Mouse (Mus musculus) kidney, embryonic 16.5 days (tissue): ENCODE results near the gene Nol12. TPM values are rescaled to one million over a fixed set of nuclear protein-coding genes. Genes with fewer than 3 reads are reported as not detected.
A peak's percentile ranks its signal among the peaks of the same experiment; 100 is the strongest.

ENCODE experiments used
- ATAC-seq: fragments of 200-750 bp; cut with Nextera tagmentation; 2 replicates; pipeline ENCODE4 v1.8.0; 2017; ENCODE audit warnings: moderate TSS enrichment; ENCODE audit not compliant: low FRiP score, low TSS enrichment
- H3K27ac ChIP-seq: fragments of 300-500 bp; sonication (generic); 2 replicates; pipeline ENCODE4 v1.5.1; 2014; ENCODE audit warnings: low read length
- H3K27me3 ChIP-seq: fragments of 300-500 bp; sonication (generic); 2 replicates; pipeline ENCODE4 v1.6.1; 2014; ENCODE audit warnings: low read length, control low read depth, mixed read lengths; ENCODE audit not compliant: insufficient read depth
- H3K36me3 ChIP-seq: fragments of 300-500 bp; sonication (generic); 2 replicates; pipeline ENCODE4 v1.6.1; 2014; ENCODE audit warnings: low read length, control low read depth, mixed read lengths; ENCODE audit not compliant: insufficient read depth
- H3K4me1 ChIP-seq: fragments of 300-500 bp; sonication (generic); 2 replicates; pipeline ENCODE4 v1.6.1; 2014; ENCODE audit warnings: low read length, control low read depth, mixed read lengths; ENCODE audit not compliant: insufficient read depth
- H3K4me2 ChIP-seq: fragments of 300-500 bp; sonication (generic); replicated peaks from 2 replicates; pipeline ENCODE4 v1.6.1; 2014; ENCODE audit warnings: low read depth, low read length
- H3K4me3 ChIP-seq: fragments of 300-500 bp; sonication (generic); 2 replicates; pipeline ENCODE4 v1.5.1; 2014; ENCODE audit warnings: mild to moderate bottlenecking, low read length
- H3K9ac ChIP-seq: fragments of 300-500 bp; sonication (generic); replicated peaks from 2 replicates; pipeline ENCODE4 v1.6.1; 2014; ENCODE audit warnings: low read length
- H3K9me3 ChIP-seq: fragments of 300-500 bp; sonication (generic); 2 replicates; pipeline ENCODE4 v1.6.1; 2016; ENCODE audit warnings: low read length, control low read depth
- WGBS: fragments of 180-500 bp; shearing (Covaris S2); extraction: QIAGEN DNeasy Blood & Tissue Kit; methylation state at CpG from one replicate; pipeline ENCODE4 v1.1.7; 2014; 5-methylcytosine and 5-hydroxymethylcytosine counted together
- polyA plus RNA-seq: library from polyadenylated mRNA; unstranded; fragments of >200 nt; fragmentation: Nextera tagmentation; extraction: Ambion mirVana; gene quantifications from 2 replicates; pipeline ENCODE4 v1.2.1, GENCODE M21; 2015

Gene Nol12
- polyA plus RNA-seq, result 55.0 and 59.9 TPM in 2 replicates

- Histone ChIP-seq H3K4me2 (peak within 1 kb of the TSS; percentile 82), H3K27ac (peak within 1 kb of the TSS; percentile 80), H3K27me3 (no peaks in the 10 kb centered on the region), H3K9ac (peak within 1 kb of the TSS; percentile 89), H3K36me3 (peaks cover 30% of the 10 kb centered on the region), H3K4me3 (peak within 1 kb of the TSS; percentile 81), H3K9me3 (no peaks in the 10 kb centered on the region), H3K4me1 (peaks cover 12% of the 10 kb centered on the region)
- peak; percentile 88 for ATAC-seq
- 0% methylated on average over 41 of the region's 42 CpGs for WGBS
Measured at GRCm38 (mm10) chr15:78934784-78935320, at the start of gene Nol12. Nol12 (plus strand) TSS chr15:78934933.

DNA sequence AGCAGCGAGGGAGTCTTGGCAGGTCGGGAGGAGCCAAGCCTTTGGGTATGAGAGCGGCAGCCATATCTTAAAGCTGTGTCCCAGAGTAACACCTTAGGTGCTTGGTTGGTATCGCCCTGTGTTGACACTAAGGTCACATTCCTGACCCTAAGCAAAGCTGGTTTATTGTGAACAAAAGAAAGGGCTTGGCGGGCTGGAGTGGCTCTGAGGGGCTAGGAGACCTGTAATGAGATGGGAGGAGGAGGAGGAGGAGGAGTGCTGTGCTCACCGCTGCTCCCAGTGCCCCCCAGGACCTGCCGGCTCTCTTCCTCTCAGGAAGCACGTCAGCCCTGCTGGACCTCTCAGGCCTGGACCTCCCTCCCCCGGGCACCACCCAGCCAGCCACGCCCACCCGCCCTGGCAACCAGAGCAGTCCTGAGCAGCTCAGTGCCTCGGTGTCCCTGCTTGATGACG lies 45.3 kb upstream of the Nol12 start:
- Histone ChIP-seq H3K9ac (no peak overlapping the region), H3K36me3 (peaks cover 61% of the 10 kb centered on the region), H3K4me3 (no peak overlapping the region), H3K4me1 (peaks cover 37% of the 10 kb centered on the region), H3K4me2 (no peak overlapping the region), H3K27me3 (no peaks in the 10 kb centered on the region), H3K9me3 (no peaks in the 10 kb centered on the region), H3K27ac (no peak overlapping the region; the same call in 1 of the 2 replicates)
- peak; percentile 50 for ATAC-seq
- 33% methylated on average over 13 of the region's 13 CpGs for WGBS

GRCm38 (mm10) chr15:78892440-78892839 lies 42.3 kb upstream of the Nol12 start:
- Histone ChIP-seq H3K9me3 (no peaks in the 10 kb centered on the region), H3K27ac (no peak overlapping the region), H3K36me3 (peaks cover 39% of the 10 kb centered on the region), H3K4me1 (peaks cover 54% of the 10 kb centered on the region), H3K4me2 (no peak overlapping the region), H3K4me3 (no peak overlapping the region), H3K9ac (0 out of 2 replicates have a peak overlapping the region, but pooled peaks have one; percentile 20), H3K27me3 (no peaks in the 10 kb centered on the region)
- ATAC-seq, result no peak; the same call in 1 of the 2 replicates
- WGBS, result 42% methylated on average over 7 of the region's 7 CpGs

DNA sequence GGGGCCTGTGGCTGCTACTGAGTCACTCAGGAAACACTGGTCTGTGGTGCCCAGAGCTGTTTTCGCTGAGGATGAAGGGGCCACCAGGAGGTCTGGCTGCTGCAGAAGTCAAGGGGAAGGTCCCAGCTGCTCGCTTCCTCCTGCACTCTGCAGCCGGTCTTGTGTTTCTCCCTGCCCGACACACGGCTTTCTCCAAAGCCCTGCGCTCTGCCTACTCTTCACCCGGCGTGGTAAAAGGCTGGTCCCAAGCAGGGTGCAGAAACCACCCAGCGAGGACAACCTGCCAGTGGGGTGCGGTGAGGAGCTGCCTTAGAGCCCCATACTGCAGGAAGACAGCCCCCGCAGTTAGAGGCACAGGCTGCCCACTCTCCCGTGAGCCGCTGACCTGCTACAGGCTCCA lies 40.0 kb upstream of the Nol12 start:
- H3K9ac ChIP-seq, result peak overlapping the region; percentile 17
- 61% methylated on average over 13 of the region's 13 CpGs for WGBS
- peaks cover 25% of the 10 kb centered on the region for H3K36me3 ChIP-seq

DNA sequence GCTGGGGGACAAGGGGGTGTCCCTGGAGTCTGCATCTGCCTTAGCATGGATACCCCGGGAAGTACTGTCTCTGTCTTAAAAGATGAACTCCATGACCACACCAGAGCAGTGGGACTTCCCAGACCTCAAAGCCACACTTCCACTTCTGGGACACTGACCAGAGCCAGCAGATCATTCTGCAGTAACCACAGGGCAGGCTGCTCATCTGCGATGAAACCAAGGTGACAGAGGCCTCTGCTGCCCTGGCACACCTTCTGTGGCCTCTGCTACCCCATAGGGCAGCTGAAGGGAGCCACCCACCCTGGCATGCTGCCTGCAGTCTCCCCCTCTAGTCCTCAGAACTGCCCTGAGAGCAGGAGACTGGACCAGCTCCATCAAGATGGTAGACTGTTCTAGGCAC lies 39.0 kb upstream of the Nol12 start:
- H3K27me3 ChIP-seq, result no peaks in the 10 kb centered on the region
- no peak overlapping the region for H3K27ac ChIP-seq
- no peak overlapping the region for H3K4me2 ChIP-seq
- no peak overlapping the region for H3K9ac ChIP-seq
- peaks cover 68% of the 10 kb centered on the region for H3K4me1 ChIP-seq
- peaks cover 22% of the 10 kb centered on the region for H3K36me3 ChIP-seq
- WGBS, result 84% methylated on average over 2 of the region's 2 CpGs
- ATAC-seq, result no peak
- H3K9me3 ChIP-seq, result no peaks in the 10 kb centered on the region
- H3K4me3 ChIP-seq, result no peak overlapping the region

More for the DNA sequence above, 40.0 kb upstream of the Nol12 start:
- Histone ChIP-seq H3K27ac (peak overlapping the region; percentile 50; the same call in 1 of the 2 replicates), H3K4me3 (no peak overlapping the region), H3K27me3 (no peaks in the 10 kb centered on the region), H3K9me3 (no peaks in the 10 kb centered on the region), H3K4me2 (no peak overlapping the region), H3K4me1 (peaks cover 61% of the 10 kb centered on the region)
- no peak for ATAC-seq

- no peaks in the 10 kb centered on the region for H3K9me3 ChIP-seq
- no peak overlapping the region for H3K9ac ChIP-seq
- no peaks in the 10 kb centered on the region for H3K27me3 ChIP-seq
- WGBS, result 78% methylated on average over 3 of the region's 3 CpGs
- H3K4me3 ChIP-seq, result no peak overlapping the region
- peaks cover 19% of the 10 kb centered on the region for H3K36me3 ChIP-seq
- H3K4me1 ChIP-seq, result peaks cover 72% of the 10 kb centered on the region
- no peak overlapping the region for H3K27ac ChIP-seq
- H3K4me2 ChIP-seq, result no peak overlapping the region
- ATAC-seq, result no peak
Measured at GRCm38 (mm10) chr15:78896149-78896548, 38.6 kb upstream of the Nol12 start.

- no peak overlapping the region for H3K4me3 ChIP-seq
- H3K4me1 ChIP-seq, result peaks cover 70% of the 10 kb centered on the region
- ATAC-seq, result no peak
- no peak overlapping the region for H3K9ac ChIP-seq
- H3K27ac ChIP-seq, result no peak overlapping the region
- H3K9me3 ChIP-seq, result no peaks in the 10 kb centered on the region
- 0 out of 2 replicates have a peak, but pooled peaks cover 6% of the 10 kb centered on the region for H3K36me3 ChIP-seq
- H3K27me3 ChIP-seq, result no peaks in the 10 kb centered on the region
- 85% methylated on average over 4 of the region's 4 CpGs for WGBS
- no peak overlapping the region for H3K4me2 ChIP-seq
Measured at GRCm38 (mm10) chr15:78897488-78897887, 37.2 kb upstream of the Nol12 start.

GRCm38 (mm10) chr15:78898507-78899001 lies 36.2 kb upstream of the Nol12 start:
- peak overlapping the region; percentile 16; the same call in 1 of the 2 replicates for H3K9ac ChIP-seq

GRCm38 (mm10) chr15:78899409-78899739 lies 35.4 kb upstream of the Nol12 start, which contains the start of gene Gm49510:
Gm49510 (plus strand) TSS chr15:78899667.
- peak within 1 kb of the TSS; percentile 84 for H3K9ac ChIP-seq
- no peak for ATAC-seq
- H3K4me2 ChIP-seq, result peak within 1 kb of the TSS; percentile 86
- H3K4me1 ChIP-seq, result peaks cover 53% of the 10 kb centered on the region
- no peaks in the 10 kb centered on the region for H3K27me3 ChIP-seq
- peaks cover 8% of the 10 kb centered on the region for H3K36me3 ChIP-seq
- peak within 1 kb of the TSS; percentile 77 for H3K4me3 ChIP-seq
- WGBS, result 3% methylated on average over 19 of the region's 20 CpGs
- no peaks in the 10 kb centered on the region for H3K9me3 ChIP-seq
- peak within 1 kb of the TSS; percentile 81 for H3K27ac ChIP-seq

More at GRCm38 (mm10) chr15:78898507-78899001, 36.2 kb upstream of the Nol12 start:
- H3K27ac ChIP-seq, result peak overlapping the region; percentile 74
- H3K9me3 ChIP-seq, result no peaks in the 10 kb centered on the region
- peak overlapping the region; percentile 86 for H3K4me2 ChIP-seq
- H3K27me3 ChIP-seq, result no peaks in the 10 kb centered on the region
- H3K36me3 ChIP-seq, result peaks cover 2% of the 10 kb centered on the region; the same call in 1 of the 2 replicates
- peak overlapping the region; percentile 77 for H3K4me3 ChIP-seq
- no peak for ATAC-seq
- peaks cover 61% of the 10 kb centered on the region for H3K4me1 ChIP-seq
- WGBS, result 48% methylated on average over 6 of the region's 6 CpGs
